Mouse (Mus musculus) left cerebral cortex, adult 18-20 months (tissue): Measurements from ENCODE around the gene Adamts20. TPM values are rescaled to one million over a fixed set of nuclear protein-coding genes. Genes with fewer than 3 reads are reported as not detected.
"Not testable (repeated sequence)": the region's sequence is repeated elsewhere in the genome, so short reads cannot be mapped to it uniquely, and the experiment has no call there.

Experiments
- DNase-seq, 2 experiments: peaks; one replicate each; pipeline ENCODE4 v3.0.0; 2021 to 2022; ENCODE audit warnings: low spot score in 2 of 2, mixed read lengths in 1 of 2
- total RNA-seq, 2 experiments: library from RNA; stranded (reverse); gene quantifications; 2 replicates each; pipeline ENCODE4 v1.2.3; 2021

The Adamts20 gene
- total RNA-seq, 2 experiments from 2014 or later: 6.3 to 7.3 TPM

- DNase-seq: no peak
Measured at GRCm38 (mm10) chr15:94444437-94445136, 20.6 kb downstream of the Adamts20 start.

DNA sequence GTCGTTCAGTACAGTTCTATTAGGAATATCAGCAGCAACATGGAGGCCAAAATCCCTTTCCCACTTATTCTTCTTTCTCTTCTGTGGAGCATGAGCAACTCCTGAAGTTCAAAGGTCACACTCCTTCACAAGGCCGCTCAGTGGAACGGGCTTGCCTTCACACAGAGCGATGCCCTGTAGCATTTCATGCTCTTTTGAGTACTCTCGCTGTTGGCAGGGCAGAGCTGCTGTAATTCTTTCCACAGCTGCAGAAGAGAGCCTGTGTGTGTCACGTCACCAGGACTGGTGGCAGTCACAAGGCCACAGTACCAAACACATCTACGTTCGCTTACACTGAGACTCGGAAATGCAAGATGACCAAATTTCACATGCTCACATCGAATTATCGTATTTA lies 21.2 kb downstream of the Adamts20 start:
- DNase-seq: no peak

GRCm38 (mm10) chr15:94443025-94443424 lies 22.2 kb downstream of the Adamts20 start:
- DNase-seq: no peak

DNA sequence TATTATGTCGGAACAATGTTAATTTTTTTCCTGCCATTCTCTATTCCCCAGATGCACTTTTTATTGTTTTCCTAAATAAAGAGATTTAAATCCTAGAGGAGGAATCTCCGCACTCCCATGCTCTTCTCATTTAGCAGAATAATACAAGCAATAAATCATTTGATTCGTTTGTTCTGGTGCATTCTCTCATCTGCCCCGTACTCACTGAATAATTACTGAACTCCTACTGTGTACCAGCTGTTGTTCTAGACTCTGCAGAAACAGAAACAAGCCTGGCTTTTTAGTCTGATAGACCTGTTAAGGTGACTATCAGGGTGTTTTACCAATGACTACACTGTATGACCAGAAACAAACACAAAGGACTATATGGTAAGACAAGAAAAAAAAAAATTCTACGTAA lies 29.7 kb downstream of the Adamts20 start:
- no peak for DNase-seq

- no peak for DNase-seq
Measured at GRCm38 (mm10) chr15:94430681-94431405, 34.4 kb downstream of the Adamts20 start.

DNA sequence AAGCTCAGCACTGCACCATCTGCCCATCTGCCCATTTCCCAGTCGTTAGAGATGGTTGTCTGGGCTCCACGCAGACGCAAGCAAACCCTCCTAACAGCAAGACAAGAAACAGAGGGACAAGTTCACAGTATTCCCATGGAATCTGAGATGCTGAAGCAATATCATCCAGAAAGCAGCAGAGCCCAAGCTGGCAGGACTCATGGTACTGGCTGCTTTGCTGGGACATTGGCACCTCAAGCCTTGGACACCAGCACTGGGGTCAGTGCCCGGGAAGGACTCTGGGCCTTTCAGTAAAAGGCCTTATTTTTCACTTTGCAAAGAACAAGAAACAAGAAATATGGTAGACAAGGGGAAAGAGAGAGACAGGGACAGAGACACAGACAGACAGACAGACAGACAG lies 36.5 kb downstream of the Adamts20 start:
- no peak for DNase-seq

DNA sequence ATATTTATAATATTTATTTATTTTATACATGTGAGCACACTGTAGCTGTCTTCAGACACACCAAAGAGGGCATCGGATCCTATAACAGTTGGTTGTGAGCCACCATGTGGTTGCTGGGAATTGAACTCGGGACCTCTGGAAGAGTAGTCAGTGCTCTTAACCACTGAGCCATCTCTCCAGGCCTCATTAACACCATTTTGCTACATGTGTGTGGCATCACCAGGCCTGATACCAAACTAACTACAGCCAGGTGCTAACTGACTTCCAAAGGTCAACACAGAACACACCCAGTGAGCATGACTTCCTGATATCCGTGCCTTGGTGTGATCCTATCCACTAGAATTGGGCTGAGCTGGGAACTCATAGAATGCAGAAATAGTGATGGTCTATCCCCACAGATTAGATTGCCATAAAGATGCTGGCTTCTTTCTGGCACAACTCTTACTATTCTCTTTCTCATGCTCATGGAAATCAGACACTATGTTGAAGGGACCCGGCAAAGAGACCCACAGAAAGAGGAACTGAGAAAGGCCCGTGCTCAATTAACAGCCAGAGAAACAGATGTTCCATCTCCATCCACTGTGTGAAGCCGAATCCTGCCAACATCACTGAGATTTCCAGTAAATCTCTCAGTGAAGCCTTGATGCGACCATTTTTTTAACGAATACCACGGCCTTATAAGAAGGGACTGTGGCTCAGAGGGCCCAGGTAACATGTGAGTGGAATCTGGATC lies 37.6 kb downstream of the Adamts20 start:
- DNase-seq: no peak

DNA sequence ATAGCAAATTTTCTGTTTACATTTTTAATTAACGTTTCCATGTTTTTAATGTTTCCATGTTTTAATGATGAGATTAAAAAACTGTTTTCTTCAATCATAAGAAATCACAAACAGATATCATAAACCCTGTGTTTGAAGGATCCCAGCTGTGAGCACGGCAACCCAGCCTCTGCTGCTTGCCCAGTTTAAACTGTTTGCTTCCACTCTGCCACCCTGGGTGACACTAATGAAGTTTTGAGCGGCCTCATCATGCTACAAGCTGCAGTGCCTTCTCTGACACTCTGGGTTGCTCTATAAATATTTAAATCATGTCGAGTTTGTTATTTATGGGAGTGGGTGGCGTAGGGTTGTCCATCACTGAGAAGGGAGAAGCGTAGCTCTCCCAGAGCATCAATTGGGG lies 44.7 kb downstream of the Adamts20 start:
- DNase-seq: no peak

DNA sequence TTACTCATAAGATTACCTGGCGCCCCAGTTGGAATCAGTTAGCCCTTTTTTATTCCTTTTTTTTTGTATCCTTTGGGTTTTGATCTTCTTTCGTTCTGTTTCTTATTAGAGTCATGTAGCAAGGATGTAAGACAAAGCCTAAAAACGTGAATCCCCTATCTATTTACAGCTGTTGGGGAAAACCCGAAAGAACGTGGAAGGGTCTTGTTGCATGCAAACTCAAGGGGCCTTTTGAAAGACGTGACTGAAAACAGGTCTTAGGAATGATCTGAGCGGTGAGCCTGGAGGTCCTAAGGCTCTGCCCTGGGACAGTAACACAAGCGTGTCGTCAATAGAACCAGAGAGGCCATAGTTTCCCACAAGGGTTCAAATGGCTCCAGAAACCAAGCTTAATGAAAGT lies 46.1 kb downstream of the Adamts20 start:
- DNase-seq: no peak

GRCm38 (mm10) chr15:94418427-94418826 lies 46.8 kb downstream of the Adamts20 start:
- DNase-seq: no peak

DNA sequence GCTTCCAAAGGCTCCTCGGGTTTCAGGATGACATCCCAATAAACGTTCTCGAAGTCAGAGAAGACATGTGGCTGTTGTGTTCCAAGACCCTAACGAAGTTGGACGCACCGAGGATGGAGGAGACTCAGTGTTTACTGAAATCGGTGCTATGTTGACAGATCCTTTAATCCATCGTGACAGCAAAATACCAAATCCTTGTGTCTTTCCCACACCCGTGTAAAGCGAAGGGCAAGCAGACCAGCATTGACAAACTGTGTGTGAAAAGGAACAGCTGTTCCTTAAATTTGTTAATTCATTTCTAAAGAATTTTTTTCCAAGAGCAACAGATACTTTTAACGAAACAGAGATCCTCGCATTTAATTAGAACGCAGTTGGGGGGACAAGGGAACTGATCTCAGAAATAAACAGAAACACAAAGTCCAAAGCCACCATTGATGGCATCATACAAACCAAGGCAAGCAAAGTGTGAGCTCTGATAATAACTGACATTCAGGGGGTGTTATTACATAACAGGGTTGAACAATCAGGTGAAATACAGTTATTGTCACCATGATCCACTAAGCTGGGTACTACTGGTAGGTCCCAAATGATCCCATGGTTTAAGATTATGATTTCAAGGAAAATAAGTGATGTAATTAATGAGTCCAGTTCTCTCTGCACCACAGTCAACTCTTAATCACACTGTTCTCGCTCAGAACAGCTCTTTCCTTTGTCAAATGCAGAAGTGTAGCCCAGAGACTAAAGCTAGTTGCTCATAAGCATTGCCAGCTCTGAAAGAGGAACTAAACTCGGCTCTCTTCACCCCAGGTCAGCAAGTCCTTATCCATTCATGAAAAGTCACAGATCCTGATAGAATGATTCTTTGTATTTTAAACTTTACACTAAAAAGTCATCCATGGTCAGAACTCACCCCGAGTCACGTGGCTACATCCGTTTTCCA lies 47.7 kb downstream of the Adamts20 start:
- no peak for DNase-seq

- peak; percentile 68 to 83 for DNase-seq
Measured at GRCm38 (mm10) chr15:94409832-94410231, 55.4 kb downstream of the Adamts20 start.

DNA sequence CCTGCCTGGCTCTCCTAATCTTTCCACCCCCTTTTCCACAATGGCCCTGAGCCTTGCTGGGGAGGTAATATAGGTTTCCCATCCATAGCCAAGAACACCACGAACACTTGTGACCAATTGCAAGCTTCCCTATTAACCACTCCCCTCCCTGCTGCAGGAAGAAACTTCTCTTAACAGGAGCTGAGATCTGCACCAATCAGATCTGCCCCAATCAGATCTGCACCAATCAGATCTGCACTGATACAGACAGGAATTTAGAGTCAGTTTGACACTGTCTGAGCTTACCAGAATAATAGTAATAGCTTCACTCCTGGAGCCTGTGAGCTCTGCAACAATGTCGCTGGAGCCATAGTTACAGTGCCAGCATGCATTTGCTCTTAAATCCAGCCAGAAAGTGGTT lies 58.9 kb downstream of the Adamts20 start:
- DNase-seq: no peak

GRCm38 (mm10) chr15:94404071-94404545 lies 61.1 kb downstream of the Adamts20 start:
- DNase-seq: peak; percentile 91 to 93

DNA sequence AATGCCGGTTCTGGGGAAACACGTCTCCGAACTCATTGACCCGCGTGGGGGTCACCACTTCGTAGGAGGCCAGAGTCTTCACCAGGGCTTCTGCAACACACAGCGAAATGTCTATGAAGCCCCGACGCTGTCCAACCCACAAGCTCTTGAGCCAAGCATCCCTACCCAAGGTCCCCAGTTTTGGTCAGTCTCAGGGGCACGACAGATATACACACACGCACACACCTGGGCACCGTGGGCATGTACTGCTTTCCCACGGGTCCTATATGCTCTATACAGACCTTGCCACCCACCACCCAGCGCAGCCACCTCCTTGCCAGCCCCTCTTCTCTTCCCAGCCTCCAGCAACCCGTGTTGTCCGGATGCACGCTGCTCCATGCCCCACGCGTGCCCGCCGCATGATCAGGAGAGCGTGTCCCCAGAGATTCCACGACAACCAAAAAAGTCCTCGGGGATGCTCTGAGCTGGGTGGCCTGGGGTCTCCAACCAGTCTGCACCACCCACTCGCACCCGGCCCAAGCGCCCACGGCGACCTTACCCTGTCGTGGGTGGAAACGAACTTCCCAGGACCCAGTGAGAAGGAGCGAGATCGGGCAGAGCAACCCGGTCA lies 61.7 kb downstream of the Adamts20 start:
- peak; percentile 9 to 20 for DNase-seq

- DNase-seq: no peak
Measured at GRCm38 (mm10) chr15:94403018-94403417, 62.2 kb downstream of the Adamts20 start.

GRCm38 (mm10) chr15:94392737-94393136 lies 72.5 kb downstream of the Adamts20 start:
- no peak for DNase-seq

GRCm38 (mm10) chr15:94390127-94390526 lies 75.1 kb downstream of the Adamts20 start:
- not testable (repeated sequence) for DNase-seq

- peak in 1 of 2 experiments; percentile 12 for DNase-seq
Measured at GRCm38 (mm10) chr15:94379425-94379824, 85.8 kb downstream of the Adamts20 start.

DNA sequence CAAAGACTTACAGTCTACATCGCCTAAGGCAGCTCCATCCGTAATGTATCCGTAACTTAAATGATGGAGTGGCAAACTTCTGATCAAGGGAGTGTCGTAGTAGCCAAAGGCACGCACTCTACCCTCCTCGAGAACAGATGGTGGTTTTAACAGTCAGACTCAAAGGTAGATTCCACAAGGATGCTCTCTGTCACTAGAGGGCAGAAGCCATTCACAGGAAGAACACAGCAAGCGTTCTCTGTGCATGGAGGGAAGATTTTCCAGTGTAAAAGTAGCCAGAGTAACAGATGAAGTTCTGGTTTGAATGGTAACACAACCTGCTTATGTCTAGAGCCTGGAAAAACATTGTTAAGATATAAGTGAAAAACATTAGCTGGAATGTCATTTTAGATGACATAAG lies 92.7 kb downstream of the Adamts20 start:
- no peak for DNase-seq
